Mouse (Mus musculus) cerebellum, adult 18-20 months (tissue): Measurements from ENCODE around the gene Alkbh7.
A peak's percentile ranks its signal among the peaks of the same experiment; 100 is the strongest.

Experiments
- DNase-seq, 2 experiments: peaks; one replicate each; pipeline ENCODE4 v3.0.0; 2021

Gene Alkbh7

DNA sequence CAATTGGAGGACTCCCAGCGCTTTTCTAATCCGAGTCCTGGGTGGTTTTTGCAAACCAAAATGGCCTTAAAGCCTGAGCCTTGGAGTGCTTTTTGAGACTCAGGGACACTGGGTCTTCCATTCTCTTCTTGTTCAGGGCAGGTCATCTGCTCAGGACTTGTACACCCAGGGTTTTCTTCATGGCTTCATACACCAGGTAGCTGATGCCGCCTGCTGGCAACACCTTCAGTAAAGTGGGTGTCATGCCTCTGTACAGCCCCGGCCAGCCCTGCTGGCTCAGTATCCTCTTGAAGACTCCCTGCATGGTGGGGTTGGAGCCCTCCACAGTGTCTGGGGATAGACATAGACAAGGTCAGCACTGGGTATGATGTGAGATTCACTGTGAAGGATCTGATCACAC lies 35.7 kb downstream of the Alkbh7 start:
- peak in 1 of 2 experiments; percentile 36 for DNase-seq

DNA sequence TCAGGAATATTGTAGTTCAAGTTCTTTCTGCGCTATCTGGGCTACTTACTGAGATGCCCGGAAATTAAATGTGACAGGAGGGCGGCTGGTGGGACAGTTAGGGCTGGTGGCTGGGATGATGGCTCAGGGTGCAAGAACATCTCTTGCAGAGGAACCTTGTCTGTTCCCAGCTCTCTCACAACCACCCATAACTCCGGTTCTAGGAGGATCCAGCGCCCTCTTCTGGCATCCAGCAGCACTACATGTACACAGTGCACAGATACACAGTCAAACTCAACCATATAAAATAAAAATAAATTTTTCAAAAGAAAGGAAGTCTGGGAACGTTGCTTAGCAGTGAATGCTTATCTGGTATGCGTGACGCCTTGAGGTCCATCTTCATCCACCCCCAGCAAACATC lies 41.8 kb downstream of the Alkbh7 start:
- no peak for DNase-seq

DNA sequence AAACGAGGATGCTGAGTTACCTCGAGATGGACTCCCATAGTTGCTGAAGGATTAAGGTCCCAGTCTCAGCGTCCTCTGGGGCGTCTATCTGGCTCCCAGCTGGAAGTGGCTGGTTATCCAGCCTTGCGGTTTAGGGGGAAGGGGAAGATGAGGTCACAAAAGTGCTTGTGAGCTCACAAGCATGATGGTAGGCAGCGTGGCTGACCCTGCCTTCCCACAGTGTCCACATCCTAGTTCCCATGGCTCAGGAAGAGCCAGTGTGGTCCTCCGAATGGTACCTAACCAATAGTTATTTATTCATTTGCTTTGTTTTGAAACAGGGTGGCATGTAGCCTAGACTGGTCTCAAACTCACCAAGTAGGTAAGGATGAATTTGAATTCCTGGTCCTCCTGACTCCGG lies 44.4 kb downstream of the Alkbh7 start, which contains the start of gene Slc25a41:
Gene Slc25a41, minus strand, starts transcription at position 101 of the 400 bp plus-strand sequence.
- no peak for DNase-seq

DNA sequence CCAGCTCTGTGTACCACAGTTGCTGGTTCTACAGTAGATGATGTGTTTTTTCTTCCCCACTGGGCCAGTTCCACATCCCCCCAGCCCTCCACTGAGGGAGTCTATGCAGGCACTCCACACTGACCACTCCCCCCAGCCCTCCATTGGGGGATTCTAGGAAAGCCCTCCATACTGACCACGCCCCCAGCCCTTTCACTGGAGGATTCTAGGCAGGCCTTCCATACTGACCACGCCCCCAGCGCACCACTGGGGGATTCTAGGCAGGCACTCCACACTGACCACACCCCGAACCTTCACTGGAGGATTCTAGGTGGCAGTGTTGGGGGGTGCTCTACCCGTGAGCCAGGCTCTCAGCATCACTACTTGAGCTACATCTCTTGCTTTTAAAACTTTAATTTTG lies 50.3 kb downstream of the Alkbh7 start:
- DNase-seq = no peak

DNA sequence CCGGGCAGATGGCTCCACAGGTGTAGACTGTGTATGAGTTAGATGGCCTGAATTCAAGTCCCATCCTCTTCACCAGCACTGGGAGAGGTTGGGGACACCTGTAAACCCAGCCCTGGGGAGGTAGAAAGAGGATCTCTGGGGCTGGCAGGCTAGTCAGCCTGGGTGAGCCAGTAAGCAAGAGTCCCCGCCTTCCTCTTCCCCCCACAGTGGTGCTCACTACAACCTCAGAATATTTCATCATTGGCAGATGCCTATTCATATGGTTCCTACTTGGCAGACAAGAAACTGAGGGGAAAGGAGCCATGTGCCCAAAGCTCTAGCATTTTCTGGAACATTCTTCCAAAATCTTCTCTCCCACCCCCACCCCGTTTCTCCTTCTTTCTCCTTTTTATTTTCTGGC lies 51.7 kb downstream of the Alkbh7 start:
- DNase-seq = no peak
